Mouse (Mus musculus): ENCODE results near the gene Pgap1. TPM values are rescaled to one million over a fixed set of nuclear protein-coding genes. Genes with fewer than 3 reads are reported as not detected.
A peak's percentile ranks its signal among the peaks of the same experiment; 100 is the strongest.

Pgap1 gene
- total RNA-seq, 2 experiments from 2014 or later: 2.0 to 2.6 TPM

- DNase-seq: no peak
These were observed 37.4 kb downstream of the Pgap1 start for GRCm38 (mm10) chr1:54520062-54520577.

- no peak for DNase-seq
These were observed 43.6 kb downstream of the Pgap1 start for GRCm38 (mm10) chr1:54513836-54514235.

GRCm38 (mm10) chr1:54498496-54498895 lies 59.0 kb downstream of the Pgap1 start:
- DNase-seq: no peak

- DNase-seq: no peak
These were observed 61.2 kb downstream of the Pgap1 start for GRCm38 (mm10) chr1:54496254-54496653.

- DNase-seq: no peak
These were observed 64.0 kb downstream of the Pgap1 start for GRCm38 (mm10) chr1:54493496-54493895.

GRCm38 (mm10) chr1:54492435-54492841 lies 65.0 kb downstream of the Pgap1 start:
- no peak for DNase-seq

- DNase-seq: no peak
These were observed 72.6 kb downstream of the Pgap1 start for GRCm38 (mm10) chr1:54484744-54485420.

GRCm38 (mm10) chr1:54480491-54480890 lies 77.0 kb downstream of the Pgap1 start:
- DNase-seq: no peak

- no peak for DNase-seq
These were observed 88.8 kb downstream of the Pgap1 start for GRCm38 (mm10) chr1:54468662-54469061.

GRCm38 (mm10) chr1:54467366-54467765 lies 90.1 kb downstream of the Pgap1 start:
- no peak for DNase-seq

GRCm38 (mm10) chr1:54452116-54452515 lies 105.4 kb downstream of the Pgap1 start:
- no peak for DNase-seq

GRCm38 (mm10) chr1:54448833-54449232 lies 108.7 kb downstream of the Pgap1 start:
- DNase-seq: no peak

- DNase-seq: no peak
These were observed 113.8 kb downstream of the Pgap1 start for GRCm38 (mm10) chr1:54443641-54444040.

- no peak for DNase-seq
These were observed 118.4 kb downstream of the Pgap1 start for GRCm38 (mm10) chr1:54439080-54439476.

GRCm38 (mm10) chr1:54438340-54439079 lies 119.0 kb downstream of the Pgap1 start, which contains the start of gene Gtf3c3:
Gene Gtf3c3, minus strand, starts transcription at chr1:54438971.
- DNase-seq: peak; percentile 76

Other genes with a start within 250 kb of the Pgap1 start
- gene Gtf3c3, start 118.7 kb downstream of the Pgap1 start, total RNA-seq (2021): 10 to 100 TPM in 1 of 2 experiments, 1 to 10 TPM in 1; 8.8 to 10.2 TPM